Mouse (Mus musculus) 3T3-L1 (cell line): ENCODE measurements around the gene Tmem41b.

Source experiments
- DNase-seq: peaks from one replicate; pipeline ENCODE4 v3.0.0-alpha.2; 2015; ENCODE audit warnings: low read depth, low spot score

Gene Tmem41b

GRCm38 (mm10) chr7:109924965-109925364, 61.8 kb downstream of the Tmem41b start:
- DNase-seq = no peak

GRCm38 (mm10) chr7:109922889-109923288, 63.8 kb downstream of the Tmem41b start:
- no peak for DNase-seq
